Mouse (Mus musculus) cerebellum, adult 2 months (tissue): ENCODE measurements around the gene Adamts7.

Source experiments
- CTCF ChIP-seq: fragments of 200-500 bp; IDR thresholded peaks from 2 replicates; pipeline ENCODE4 v1.5.1; 2011; ENCODE audit warnings: low read depth, mild to moderate bottlenecking, control low read depth, low read length, moderate library complexity, borderline replicate concordance; ENCODE audit not compliant: insufficient read depth
- POLR2A ChIP-seq: fragments of 200-500 bp; IDR thresholded peaks from 2 replicates; pipeline ENCODE4 v1.6.1; 2011; ENCODE audit warnings: low read length, control low read depth, borderline replicate concordance; ENCODE audit not compliant: insufficient read depth

GRCm38 (mm10) chr9:90232781-90233690 lies 70.2 kb downstream of the Adamts7 start:
- TF ChIP-seq CTCF (no peak), POLR2A (no peak)
